Mouse (Mus musculus): Measurements from ENCODE around the gene Rffl.

The Rffl gene

DNA sequence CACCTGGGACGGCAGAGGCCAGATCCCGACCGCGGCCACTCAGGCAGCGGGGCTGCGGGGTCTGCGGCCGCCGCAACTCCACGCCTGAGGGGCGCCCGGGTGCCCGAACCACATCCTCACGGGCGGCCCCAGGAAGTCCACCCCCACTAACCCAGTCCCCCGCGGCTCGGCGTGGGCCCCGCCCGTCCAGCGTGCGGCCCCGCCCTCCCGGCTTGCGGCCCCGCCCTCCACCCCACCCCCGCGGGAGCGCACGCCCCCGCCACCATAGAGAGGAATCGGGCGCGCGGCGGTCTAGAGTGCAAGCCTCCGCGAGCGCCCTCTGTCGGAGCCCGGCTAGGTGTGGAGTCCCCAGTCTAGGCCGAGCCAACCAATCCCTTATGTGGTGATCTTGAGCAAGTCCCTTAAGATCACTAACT, at the start of gene Rffl:
Gene Rffl (minus strand): TSS at position 180 of the 416 bp plus-strand sequence.
- in situ Hi-C loops (cut with MboI; ENCODE audit: low pct_unique_long_range_greater_than_20kb in 1 of 2, low sequenced_read_pairs in 2 of 2, unreplicated experiment in 1 of 2), result no loop called here

DNA sequence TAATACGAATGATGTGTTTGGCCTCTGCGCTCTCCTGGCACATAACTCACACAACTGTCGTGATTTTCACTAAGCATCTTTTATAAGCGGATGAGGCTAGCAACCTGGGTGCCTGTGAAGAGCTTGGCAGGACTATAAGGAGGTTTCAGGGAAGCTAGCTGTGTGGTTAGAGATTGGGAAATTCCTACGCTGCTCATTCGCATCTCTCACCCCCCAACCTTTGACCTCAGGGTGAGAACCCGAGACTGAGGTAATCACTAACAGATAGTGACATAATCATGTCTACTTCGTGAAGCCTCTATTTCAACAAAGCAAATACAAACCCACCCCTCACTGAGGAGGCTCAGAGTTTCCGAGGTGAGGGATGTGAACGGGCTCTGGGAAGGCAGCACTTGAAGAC, 49.8 kb upstream of the Rffl start:
- in situ Hi-C loops (cut with MboI; ENCODE audit: low pct_unique_long_range_greater_than_20kb in 1 of 2, low sequenced_read_pairs in 2 of 2, unreplicated experiment in 1 of 2), result loop anchor here in 1 of 2 experiments (25.0 kb wide), 1 partner anchor 267 kb away; the partner anchor contains the start of genes Slfn3 and Slfn4

DNA sequence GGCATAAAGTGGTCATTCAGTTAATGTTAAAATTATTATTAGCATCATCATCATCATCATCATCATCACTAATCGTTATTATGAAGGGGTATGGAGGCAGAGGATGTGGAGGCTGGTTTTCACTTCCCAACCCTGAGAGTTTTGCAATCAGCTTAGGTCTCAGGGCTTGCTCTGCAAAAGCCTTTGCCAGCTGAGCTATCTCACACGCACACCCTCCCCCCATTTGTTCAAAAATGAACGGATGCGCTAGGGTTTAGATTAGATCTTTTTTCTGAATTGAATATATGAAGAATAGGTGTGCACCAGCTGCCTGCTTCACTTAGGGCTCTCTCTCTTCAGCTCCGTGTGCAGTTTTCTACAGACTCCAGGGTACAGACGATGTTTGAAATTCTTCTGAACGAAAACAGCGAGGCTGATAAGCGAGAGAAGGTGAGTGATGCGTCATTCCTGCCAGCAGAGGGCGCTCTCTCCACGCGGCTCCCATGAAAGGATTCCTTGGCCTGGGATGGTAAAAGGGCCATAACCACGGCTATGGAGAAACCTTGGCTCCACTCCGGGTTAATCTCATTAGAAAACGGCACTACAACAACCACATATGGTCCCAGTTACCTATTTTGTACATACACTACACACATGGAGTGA, 43.8 kb upstream of the Rffl start:
- in situ Hi-C loops (cut with MboI; ENCODE audit: low pct_unique_long_range_greater_than_20kb in 1 of 2, low sequenced_read_pairs in 2 of 2, unreplicated experiment in 1 of 2), result loop anchor here in 1 of 2 experiments (25.0 kb wide), 1 partner anchor 272 kb away; the partner anchor contains the start of genes Slfn3 and Slfn4

DNA sequence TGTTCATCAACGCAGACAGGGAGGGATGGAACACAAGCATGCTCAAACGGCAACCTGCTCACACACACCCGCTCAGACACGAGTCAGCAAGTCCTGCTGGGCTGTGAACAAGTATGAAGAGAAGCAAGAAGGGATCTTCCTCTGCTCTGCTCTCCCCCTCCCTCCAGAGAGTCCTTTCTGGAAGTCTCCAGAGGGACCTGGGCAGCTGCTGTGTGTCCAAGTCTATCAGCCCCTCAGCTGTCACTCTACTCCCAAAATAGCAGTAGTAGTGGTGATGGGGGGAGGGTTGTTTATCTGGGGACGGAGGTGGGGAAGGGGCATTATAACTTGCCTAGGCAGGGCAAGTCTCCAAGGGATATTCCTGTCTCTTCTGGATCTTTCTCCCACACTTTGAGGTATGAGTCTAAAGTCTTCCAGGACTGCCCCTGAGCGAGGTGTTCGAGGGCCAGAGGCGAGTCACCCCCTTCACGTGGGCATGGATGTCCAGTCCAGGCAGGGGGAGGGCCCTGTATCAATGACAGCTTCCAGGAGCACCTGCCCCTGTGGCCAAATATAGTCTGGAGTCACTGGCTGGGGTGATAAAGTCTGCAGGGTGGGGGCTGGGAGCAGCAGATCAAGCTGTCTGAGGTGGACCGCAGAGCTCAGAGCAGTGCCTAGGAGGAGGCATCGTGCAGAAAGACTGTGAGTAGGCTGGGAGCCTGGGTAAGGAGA, 39.8 kb upstream of the Rffl start:
- in situ Hi-C loops (cut with MboI; ENCODE audit: low pct_unique_long_range_greater_than_20kb in 1 of 2, low sequenced_read_pairs in 2 of 2, unreplicated experiment in 1 of 2), result loop anchor here in 1 of 2 experiments (25.0 kb wide), 1 partner anchor 276 kb away; the partner anchor contains the start of genes Slfn3 and Slfn4

DNA sequence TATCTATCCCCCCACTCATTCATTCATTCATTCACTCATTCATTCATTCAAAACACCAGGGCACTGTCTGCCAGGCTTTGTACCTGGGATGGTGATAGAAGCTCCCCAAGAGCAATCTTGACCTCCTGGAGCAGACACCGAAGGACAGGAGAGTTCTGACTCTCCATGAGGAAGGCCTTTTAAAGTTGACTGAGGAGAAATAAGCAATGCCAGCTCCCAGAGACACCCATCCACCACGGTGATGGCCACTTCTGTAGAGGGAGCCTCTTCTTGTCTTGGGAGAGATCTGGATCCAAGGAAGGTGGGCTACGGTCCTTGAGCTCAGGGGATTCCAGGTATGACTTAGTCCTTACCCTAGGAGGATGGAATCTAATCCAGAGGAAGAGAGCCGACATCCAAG, 39.2 kb upstream of the Rffl start, which contains the start of gene Unc45b:
Gene Unc45b (plus strand): TSS at position 301 of the 400 bp plus-strand sequence.
- in situ Hi-C loops (cut with MboI; ENCODE audit: low pct_unique_long_range_greater_than_20kb in 1 of 2, low sequenced_read_pairs in 2 of 2, unreplicated experiment in 1 of 2), result loop anchor here in 1 of 2 experiments (25.0 kb wide), 1 partner anchor 277 kb away; the partner anchor contains the start of genes Slfn3 and Slfn4

DNA sequence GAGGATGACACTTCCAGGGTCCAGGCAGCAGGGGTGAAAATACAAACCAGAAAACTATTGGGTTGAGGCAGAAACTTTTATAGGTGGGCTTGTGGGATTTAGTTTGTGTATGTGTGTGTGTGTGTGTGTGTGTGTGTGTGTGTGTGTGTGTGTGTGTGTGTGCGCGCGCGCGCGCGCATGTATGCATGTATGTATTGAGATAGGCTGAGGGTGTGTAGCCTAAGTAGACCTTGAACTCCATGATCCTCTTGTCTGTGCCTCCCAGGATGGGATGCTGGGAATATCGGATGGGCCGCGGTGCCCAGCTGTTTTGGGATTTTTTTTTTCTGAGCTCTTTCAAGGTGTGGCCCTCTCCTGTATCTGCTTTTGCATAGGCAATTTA, 37.6 kb upstream of the Rffl start:
- in situ Hi-C loops (cut with MboI; ENCODE audit: low pct_unique_long_range_greater_than_20kb in 1 of 2, low sequenced_read_pairs in 2 of 2, unreplicated experiment in 1 of 2), result loop anchor here in 1 of 2 experiments (25.0 kb wide), 1 partner anchor 279 kb away; the partner anchor contains the start of genes Slfn3 and Slfn4

DNA sequence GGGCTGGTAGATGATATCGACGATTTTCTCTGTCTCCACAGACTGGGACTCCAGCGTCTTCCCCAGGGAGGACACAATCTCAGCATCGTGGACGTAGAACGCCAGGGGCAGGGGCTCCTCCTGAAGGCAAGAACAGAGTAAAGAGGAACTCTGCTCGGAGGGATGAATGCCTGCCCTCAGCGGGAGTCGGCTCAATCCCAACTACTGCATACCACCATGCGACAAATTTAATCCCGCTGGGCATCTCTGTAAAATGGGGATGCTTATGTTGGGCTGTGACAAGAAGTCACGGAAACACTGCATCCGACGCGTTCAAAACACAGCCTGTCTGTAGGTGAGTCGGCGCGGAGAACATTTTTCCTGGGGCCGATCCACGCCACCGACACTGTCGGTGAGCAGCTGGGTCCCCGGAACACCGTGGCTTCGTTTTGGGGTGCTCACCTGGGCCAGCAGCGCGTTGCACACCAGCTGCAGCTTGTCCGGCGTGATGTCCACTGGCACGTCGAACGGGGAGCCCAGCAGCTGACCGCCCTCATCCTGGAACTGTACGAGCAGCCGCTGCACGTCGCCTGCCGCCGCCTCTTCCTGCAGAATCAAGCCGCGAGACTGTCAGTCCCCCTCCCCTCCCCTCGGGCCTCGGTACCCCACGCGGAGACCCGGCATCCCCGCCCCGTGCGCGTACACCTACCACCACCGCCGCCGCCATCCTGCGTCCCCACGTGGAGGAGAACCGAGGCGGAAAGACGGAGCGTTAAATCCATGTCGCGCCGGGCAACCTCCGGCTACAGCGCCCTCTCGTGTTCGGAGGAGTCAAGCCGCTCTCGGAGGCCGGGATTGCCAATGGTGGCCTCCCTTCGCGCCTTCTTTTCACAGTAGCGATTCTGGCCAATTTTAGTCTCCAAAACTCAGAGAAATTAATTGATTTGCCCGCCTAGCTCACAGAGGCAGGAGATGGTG, 36.9 kb upstream of the Rffl start, which contains the start of gene Nle1:
Gene Nle1 (minus strand): TSS at position 761 of the 957 bp plus-strand sequence.
- in situ Hi-C loops (cut with MboI; ENCODE audit: low pct_unique_long_range_greater_than_20kb in 1 of 2, low sequenced_read_pairs in 2 of 2, unreplicated experiment in 1 of 2), result loop anchor here in 1 of 2 experiments (25.0 kb wide), 1 partner anchor 279 kb away; the partner anchor contains the start of genes Slfn3 and Slfn4

DNA sequence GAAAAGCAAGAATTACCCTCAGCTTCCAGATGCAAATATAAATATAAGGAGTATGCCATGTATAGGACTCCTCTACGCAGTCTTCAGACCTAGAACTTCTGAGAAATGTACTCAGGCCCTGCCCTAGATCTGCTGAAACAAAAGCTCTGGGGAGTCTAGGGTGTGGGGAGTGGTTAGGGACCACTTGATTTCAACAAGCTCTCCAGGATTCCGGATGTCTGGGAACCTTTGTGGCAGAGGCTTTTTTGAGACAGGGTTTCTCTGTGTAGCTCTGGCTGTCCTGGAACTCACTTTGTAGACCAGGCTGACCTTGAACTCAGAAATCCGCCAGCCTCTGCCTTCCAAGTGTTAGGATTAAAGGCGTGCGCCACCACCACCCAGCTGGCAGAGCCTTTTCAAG, 34.8 kb upstream of the Rffl start:
- in situ Hi-C loops (cut with MboI; ENCODE audit: low pct_unique_long_range_greater_than_20kb in 1 of 2, low sequenced_read_pairs in 2 of 2, unreplicated experiment in 1 of 2), result loop anchor here in 1 of 2 experiments (25.0 kb wide), 1 partner anchor 281 kb away; the partner anchor contains the start of genes Slfn3 and Slfn4

DNA sequence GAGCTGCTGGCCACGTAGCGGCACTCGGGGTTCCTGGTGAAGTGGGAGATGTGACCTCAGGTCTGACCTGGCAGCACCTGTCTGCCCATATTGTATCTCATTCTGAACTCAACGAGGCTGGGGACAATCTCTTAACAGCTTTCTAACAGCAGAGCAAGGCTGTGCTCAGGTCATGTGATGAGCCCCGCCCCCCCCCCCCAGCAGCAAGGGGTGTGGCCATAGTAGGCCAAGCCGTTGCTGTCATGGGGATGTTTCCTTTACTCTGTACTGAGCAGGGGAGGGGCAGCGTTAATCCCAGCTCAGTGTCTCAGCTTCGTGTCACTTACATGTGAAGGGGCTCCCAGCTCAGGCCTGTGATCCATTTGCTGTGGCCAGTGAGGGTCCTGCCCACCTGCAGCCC, 33.9 kb upstream of the Rffl start:
- in situ Hi-C loops (cut with MboI; ENCODE audit: low pct_unique_long_range_greater_than_20kb in 1 of 2, low sequenced_read_pairs in 2 of 2, unreplicated experiment in 1 of 2), result loop anchor here in 1 of 2 experiments (25.0 kb wide), 1 partner anchor 282 kb away; the partner anchor contains the start of genes Slfn3 and Slfn4

DNA sequence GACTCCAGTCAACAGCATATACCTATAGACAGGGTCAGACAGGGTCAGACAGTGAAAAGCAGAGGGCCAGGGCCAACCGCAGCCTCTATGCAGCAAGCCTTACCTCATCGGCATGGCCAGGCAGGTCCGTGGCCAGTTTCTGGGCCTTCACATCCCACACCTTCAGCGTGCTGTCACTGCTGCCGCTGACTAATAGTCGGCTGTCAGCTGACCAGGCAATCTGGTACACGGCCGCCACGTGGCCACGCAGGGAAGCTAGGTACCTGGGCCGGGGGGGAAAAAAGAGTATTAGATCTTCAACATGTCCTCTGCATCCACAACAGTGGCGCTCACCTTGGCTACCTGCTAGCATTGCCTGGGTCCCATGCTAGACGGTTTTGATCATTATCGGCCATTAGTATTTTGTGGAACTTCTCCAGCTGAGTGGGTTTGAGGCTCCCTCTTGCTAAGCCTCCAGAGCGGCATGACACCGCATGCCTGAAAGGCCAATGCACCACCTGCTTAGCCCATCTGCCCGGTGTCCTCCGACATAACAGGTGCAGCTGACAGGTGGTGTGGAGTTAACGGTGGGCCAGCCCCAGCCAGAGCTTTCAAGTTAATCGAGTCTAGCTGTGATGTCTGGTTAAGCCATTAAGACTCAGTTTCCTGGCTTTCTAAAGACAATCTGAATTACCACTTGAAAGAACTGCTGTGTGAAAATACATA, 30.7 kb upstream of the Rffl start:
- in situ Hi-C loops (cut with MboI; ENCODE audit: low pct_unique_long_range_greater_than_20kb in 1 of 2, low sequenced_read_pairs in 2 of 2, unreplicated experiment in 1 of 2), result loop anchor here in 1 of 2 experiments (25.0 kb wide), 1 partner anchor 286 kb away; the partner anchor contains the start of genes Slfn3 and Slfn4

DNA sequence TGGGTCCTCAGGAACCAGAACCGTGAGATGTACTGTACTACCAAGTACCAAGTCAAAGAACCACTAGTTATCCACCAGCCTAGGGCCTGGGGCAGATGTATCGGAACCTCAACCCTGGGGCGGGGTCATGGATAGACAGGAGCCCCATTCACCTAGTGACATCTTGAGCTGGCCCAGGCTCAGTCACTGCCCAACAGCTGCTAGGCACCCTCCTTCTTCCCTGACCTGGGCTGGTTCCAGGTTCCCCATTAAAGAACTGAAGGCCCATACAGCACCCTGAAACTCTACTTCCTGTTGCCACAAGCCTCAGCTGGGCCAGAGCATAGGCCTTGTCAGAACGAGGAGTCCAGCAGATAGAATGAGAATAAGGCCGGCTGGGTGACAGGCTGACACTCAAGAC, 28.7 kb upstream of the Rffl start:
- in situ Hi-C loops (cut with MboI; ENCODE audit: low pct_unique_long_range_greater_than_20kb in 1 of 2, low sequenced_read_pairs in 2 of 2, unreplicated experiment in 1 of 2), result loop anchor here in 1 of 2 experiments (25.0 kb wide), 2 partner anchors 287 to 288 kb away; partner anchors contain the start of genes Slfn3 and Slfn4

DNA sequence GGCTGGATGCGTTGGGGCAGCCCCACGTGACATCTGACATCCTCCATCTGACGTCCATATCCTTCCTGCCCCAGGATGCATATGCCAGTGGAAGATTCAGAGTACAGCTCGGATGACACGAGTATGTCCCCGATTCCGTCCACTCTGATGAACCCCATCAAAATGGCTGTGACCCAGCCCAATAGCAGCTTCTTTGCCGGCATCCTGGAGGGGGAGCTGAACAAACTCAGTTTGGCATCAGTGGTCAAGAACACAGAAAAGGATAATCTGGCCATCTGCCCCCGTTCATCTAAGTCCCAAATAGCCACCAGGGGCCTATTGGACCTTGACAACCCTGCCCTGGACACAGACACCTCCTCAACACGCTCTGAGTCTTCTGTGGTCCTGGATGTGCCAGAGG, 26.5 kb upstream of the Rffl start:
- in situ Hi-C loops (cut with MboI; ENCODE audit: low pct_unique_long_range_greater_than_20kb in 1 of 2, low sequenced_read_pairs in 2 of 2, unreplicated experiment in 1 of 2), result loop anchor here in 1 of 2 experiments (25.0 kb wide), 1 partner anchor 285 kb away; no protein-coding TSS in a partner anchor

DNA sequence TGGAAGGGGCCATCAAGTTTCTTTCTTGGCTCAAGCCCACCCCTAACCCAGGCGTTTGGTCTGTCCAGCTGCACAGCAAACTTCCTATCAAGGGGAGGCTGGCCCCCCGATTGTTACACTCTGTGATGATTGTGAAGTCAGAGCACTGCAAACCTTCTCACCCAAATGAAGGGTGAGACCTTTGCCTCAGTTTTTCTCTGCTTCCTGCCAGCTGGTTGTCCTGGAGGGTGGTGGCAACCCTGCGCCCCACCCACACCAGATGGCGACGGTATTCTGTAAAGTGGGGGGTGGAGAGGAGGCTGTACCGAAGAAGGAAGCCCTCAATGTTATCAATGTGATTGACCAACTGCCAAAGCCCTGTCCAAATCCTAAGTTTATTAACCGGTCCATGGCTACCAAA, 20.9 kb upstream of the Rffl start, which contains the start of gene Fndc8:
Gene Fndc8 (plus strand): TSS at position 189 of the 400 bp plus-strand sequence.
- in situ Hi-C loops (cut with MboI; ENCODE audit: low pct_unique_long_range_greater_than_20kb in 1 of 2, low sequenced_read_pairs in 2 of 2, unreplicated experiment in 1 of 2), result loop anchor here in 1 of 2 experiments (25.0 kb wide), 1 partner anchor 280 kb away; no protein-coding TSS in a partner anchor

DNA sequence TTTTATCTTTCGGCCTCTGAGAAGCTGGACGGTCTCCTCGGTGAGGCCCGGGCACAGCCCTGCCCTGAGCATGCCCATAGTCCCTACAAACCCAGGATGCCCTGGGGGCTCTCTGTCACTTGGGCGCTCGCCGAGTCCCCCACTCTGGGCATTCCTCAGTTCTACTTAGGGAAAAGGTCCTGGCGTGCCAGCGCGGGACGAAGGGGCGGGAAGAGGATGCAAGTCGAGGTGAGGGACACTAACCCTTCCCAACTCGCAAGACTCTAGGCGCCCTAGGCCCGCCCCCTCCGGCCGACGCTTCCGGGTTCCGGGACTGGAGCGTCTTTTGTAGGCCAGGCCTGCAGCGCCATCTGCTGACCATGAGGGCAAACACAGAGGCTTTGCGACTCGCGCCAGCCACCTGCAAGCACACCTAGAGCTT, 19.3 kb upstream of the Rffl start, which contains the start of gene Rad51d:
Gene Rad51d (minus strand): TSS at position 273 of the 421 bp plus-strand sequence.
- in situ Hi-C loops (cut with MboI; ENCODE audit: low pct_unique_long_range_greater_than_20kb in 1 of 2, low sequenced_read_pairs in 2 of 2, unreplicated experiment in 1 of 2), result loop anchor here in 1 of 2 experiments (25.0 kb wide), 1 partner anchor 278 kb away; no protein-coding TSS in a partner anchor

DNA sequence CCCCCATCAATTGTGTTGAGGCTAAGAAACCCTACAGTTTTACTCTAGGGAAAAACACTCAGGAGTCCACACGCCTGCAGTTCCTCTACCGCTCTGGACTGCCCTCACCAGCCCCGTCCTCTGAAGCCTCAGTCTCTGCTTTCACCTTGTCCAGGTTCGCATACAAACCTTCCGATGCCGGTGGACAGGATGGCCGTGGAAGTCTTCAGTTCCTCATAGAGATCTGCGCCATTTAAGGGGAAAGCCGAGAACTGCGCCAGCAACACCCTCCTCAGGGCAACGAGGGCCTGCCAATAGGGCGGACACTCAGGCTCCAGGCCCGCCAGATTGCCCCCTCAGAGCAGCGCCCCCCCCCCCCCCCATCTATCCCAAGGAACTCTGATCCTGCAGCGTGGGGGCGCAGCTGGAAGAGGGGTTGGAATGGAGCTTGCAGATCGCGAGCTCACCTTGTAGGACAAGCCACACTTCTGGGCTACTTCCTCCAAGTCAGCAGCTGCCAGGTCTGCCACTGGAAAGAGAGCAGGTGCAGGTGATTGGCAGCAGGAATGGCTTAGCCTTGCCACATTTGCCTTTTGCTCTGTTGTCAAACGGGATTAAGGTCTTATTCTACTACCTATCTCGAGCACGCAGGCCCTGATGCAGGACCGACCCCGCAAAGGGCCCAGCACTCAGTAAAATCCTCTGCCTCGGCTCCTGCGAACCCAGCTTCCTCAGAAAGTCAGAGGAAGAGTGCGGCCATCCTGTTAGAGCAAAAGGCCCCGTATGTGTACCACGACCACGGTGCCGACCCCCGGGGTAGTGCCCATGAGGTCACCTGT, 18.7 kb upstream of the Rffl start:
- in situ Hi-C loops (cut with MboI; ENCODE audit: low pct_unique_long_range_greater_than_20kb in 1 of 2, low sequenced_read_pairs in 2 of 2, unreplicated experiment in 1 of 2), result loop anchor here (5.0 to 25.0 kb wide), 3 partner anchors 72 to 277 kb away; no protein-coding TSS in a partner anchor

DNA sequence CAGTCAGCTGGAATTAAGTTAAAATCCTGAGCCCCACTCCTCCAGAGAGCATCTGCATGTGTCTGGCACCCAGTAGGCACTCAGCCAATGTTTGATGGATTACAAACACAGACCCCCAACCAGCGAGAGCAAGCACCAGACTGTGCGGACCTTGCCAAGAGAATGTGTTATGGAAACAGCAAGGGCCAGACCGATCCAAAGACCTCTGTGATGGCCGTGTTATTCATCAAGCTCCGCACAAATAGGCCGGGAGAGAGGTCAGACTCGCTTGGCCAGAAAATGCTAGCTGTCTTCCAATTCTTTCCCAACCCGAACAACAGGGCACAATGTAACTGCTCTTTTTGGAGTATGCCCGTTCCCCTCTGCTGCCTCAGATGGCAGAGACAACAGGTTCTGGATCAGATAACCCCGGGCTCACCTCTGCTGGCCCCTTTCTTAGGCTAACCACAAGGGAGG, 17.5 kb upstream of the Rffl start:
- in situ Hi-C loops (cut with MboI; ENCODE audit: low pct_unique_long_range_greater_than_20kb in 1 of 2, low sequenced_read_pairs in 2 of 2, unreplicated experiment in 1 of 2), result loop anchor here (5.0 to 25.0 kb wide), 3 partner anchors 71 to 276 kb away; no protein-coding TSS in a partner anchor

Data from mouse embryonic stem cell (cell line).